Mouse (Mus musculus) ES-E14 (cell line): ENCODE data around the gene Fermt3. TPM values are rescaled to one million over a fixed set of nuclear protein-coding genes. Genes with fewer than 3 reads are reported as not detected.

Experiments
- DNase-seq: peaks from one replicate; pipeline ENCODE4 v3.0.0-alpha.2; 2013; ENCODE audit warnings: low read depth, low spot score
- H3K27ac ChIP-seq: 2 replicates; pipeline ENCODE4 v1.5.1; 2012; ENCODE audit warnings: low read depth, mild to moderate bottlenecking, low read length, moderate library complexity, mixed read lengths; ENCODE audit not compliant: poor library complexity, insufficient read depth, severe bottlenecking
- H3K36me3 ChIP-seq: 2 replicates; pipeline ENCODE4 v1.6.1; 2012; ENCODE audit warnings: mild to moderate bottlenecking, low read length, moderate library complexity, mixed read lengths; ENCODE audit not compliant: control insufficient read depth, poor library complexity, insufficient read depth, severe bottlenecking
- H3K4me1 ChIP-seq, 2 experiments: fragments of 150-350 bp in 1 of 2; sonication (generic) in 1 of 2; 2 replicates each; pipeline ENCODE4 v1.6.1; 2012; ENCODE audit warnings: low read length in 2 of 2, mild to moderate bottlenecking in 1 of 2, mixed read lengths in 1 of 2; ENCODE audit not compliant: control insufficient read depth in 2 of 2, insufficient read depth in 2 of 2, poor library complexity in 1 of 2
- H3K4me3 ChIP-seq, 2 experiments: fragments of 150-350 bp in 1 of 2; sonication (generic) in 1 of 2; 2 replicates each; pipeline ENCODE4 v1.5.1; 2012; ENCODE audit warnings: low read length in 2 of 2, low read depth in 1 of 2, mild to moderate bottlenecking in 1 of 2, mixed read lengths in 1 of 2; ENCODE audit not compliant: insufficient read depth in 1 of 2, poor library complexity in 1 of 2, severe bottlenecking in 1 of 2
- H3K9ac ChIP-seq: 2 replicates; pipeline ENCODE4 v1.6.1; 2012; ENCODE audit warnings: low read depth, mild to moderate bottlenecking, low read length, mixed read lengths; ENCODE audit not compliant: poor library complexity, insufficient read depth, severe bottlenecking
- H3K9me3 ChIP-seq: fragments of 150-350 bp; sonication (generic); 2 replicates; pipeline ENCODE4 v1.6.1; 2012; ENCODE audit warnings: low read depth, mild to moderate bottlenecking, low read length; ENCODE audit not compliant: control insufficient read depth, insufficient read depth
- CHD2 ChIP-seq: IDR thresholded peaks from 2 replicates; pipeline ENCODE4 v1.6.1; 2014; ENCODE audit warnings: mild to moderate bottlenecking, low read depth, low read length, inconsistent platforms
- HCFC1 ChIP-seq: IDR thresholded peaks from 2 replicates; pipeline ENCODE4 v1.6.1; 2012; ENCODE audit warnings: low read length, inconsistent platforms, borderline replicate concordance; ENCODE audit not compliant: insufficient read depth
- MAFK ChIP-seq: IDR thresholded peaks from 2 replicates; pipeline ENCODE4 v1.6.1; 2014; ENCODE audit warnings: mild to moderate bottlenecking, low read depth, low read length, inconsistent platforms; ENCODE audit not compliant: insufficient read depth
- ZC3H11A ChIP-seq: IDR thresholded peaks from 2 replicates; pipeline ENCODE4 v1.6.1; 2012; ENCODE audit warnings: low read depth, mild to moderate bottlenecking, inconsistent platforms, low read length, borderline replicate concordance
- ZNF384 ChIP-seq: IDR thresholded peaks from 2 replicates; pipeline ENCODE4 v1.6.1; 2012; ENCODE audit warnings: low read depth, low read length, inconsistent platforms
- in situ Hi-C, 2 experiments: fragments of 600-800 bp; cut with MboI; formaldehyde crosslinking; loops; one replicate each; pipeline ENCODE4 v1.15.1; 2025; ENCODE audit warnings: low sequenced_read_pairs in 2 of 2, inconsistent platforms in 1 of 2; ENCODE audit not compliant: unreplicated experiment in 2 of 2
- total RNA-seq: library from RNA; depleted of rRNA; stranded (reverse); fragments of 300-350 nt; gene quantifications from 2 replicates; pipeline ENCODE4 v1.2.3, GENCODE M21; 2012; rRNA removed

Fermt3 gene
- 2.6 and 3.8 TPM in 2 replicates for total RNA-seq

DNA sequence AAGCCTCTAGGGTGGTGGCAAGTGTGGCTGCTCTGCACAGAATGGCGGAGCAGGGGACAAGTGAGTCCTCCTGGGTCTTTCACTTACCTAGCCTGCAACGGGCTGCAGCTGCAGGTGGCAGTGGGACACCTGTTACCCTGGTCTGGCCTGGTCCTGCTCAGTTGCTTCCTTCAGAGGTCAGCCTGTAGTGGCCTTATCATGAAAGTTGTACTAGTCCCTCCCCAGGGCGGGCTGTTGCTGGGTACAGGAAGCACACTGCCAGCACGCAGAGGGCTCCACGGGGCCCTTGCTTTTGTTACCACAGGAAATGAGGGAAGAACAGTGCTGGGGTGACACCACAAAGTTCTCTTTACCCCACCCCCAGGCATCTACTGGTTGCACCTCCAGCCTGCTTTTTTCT lies at the start of gene Fermt3:
TSS of gene Fermt3 (minus strand) at position 279 of the 400 bp plus-strand sequence.
- Histone ChIP-seq H3K27ac (no peak within 1 kb of the TSS), H3K9ac (no peak within 1 kb of the TSS), H3K4me1 (no peaks in the 10 kb centered on the region), H3K4me3 (no peak within 1 kb of the TSS), H3K36me3 (peaks cover 49% of the 10 kb centered on the region), H3K9me3 (no peaks in the 10 kb centered on the region)
- no peak for DNase-seq
- TF ChIP-seq CHD2 (no peak), MAFK (no peak), ZNF384 (no peak), HCFC1 (no peak), ZC3H11A (no peak)
- in situ Hi-C loops: no loop called here

DNA sequence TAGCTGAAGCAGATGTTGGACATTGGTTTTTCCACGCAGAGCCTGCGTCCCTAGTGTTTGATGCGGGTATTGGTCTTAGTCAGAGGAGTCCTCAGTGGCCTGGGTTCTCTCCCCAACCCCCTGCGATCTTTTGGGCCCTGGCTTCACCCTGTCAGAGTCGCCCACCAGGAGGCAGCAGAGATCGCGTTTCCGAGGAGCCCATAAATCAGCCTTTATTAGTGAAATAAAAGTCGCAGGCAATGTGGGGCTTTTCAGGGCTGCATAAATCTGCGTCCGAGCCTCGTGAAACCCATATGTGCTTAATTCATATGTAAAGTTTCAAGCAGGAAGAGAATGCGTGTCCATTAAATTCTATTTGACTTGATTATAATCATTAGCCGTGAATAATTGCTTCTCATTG lies 48.9 kb upstream of the Fermt3 start:
- Histone ChIP-seq H3K4me1 (peaks cover 2 to 15% of the 10 kb centered on the region in 2 experiments; a peak in 3 of 4 replicates), H3K9me3 (no peaks in the 10 kb centered on the region), H3K36me3 (no peaks in the 10 kb centered on the region), H3K27ac (no peak overlapping the region), H3K9ac (no peak overlapping the region), H3K4me3 (no peak overlapping the region)
- in situ Hi-C loops: loop anchor here (10.0 kb wide), 1 partner anchor 127 kb away; no protein-coding TSS in a partner anchor
- DNase-seq: peak; percentile 68
- TF ChIP-seq ZC3H11A: peak; percentile 76
- 0 out of 2 replicates have a peak, but pooled peaks have one; percentile 23 for TF ChIP-seq ZNF384
- no peak for TF ChIP-seq CHD2

DNA sequence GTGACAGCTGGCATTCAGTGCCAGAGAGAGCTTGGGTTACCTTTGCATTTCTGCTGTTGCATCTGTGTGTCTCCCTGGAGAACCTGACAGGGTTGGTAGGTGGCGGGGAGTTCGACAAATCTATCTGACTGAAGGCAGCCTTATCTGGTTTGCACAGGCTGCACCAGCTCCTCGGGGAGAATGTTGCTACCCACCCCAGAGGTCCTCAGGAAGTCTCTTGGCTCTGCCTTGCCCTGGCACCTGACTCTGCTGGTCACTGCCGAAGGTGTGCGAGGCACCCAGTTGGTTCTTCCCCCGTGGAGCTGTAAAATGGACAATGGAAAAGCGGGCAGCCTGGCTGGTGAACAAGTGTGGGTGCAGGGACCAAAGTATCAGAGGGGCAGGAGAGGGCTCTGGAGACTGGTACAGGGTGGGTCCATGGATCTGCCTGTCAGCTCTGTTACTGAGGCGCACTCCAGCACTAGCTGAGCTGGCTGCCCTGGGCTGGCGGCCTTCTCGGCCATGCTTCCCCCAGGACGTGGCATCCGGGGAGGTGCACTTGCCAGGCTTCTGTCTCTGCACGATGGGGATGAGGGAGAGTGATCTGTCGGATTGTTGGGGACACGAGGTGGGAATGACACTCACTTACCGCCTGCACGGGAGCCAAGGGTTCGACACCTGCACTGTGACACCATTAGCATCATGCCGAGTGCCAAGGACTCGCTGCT lies 48.2 kb upstream of the Fermt3 start:
- TF ChIP-seq ZC3H11A (no peak), HCFC1 (no peak), ZNF384 (no peak), CHD2 (no peak), MAFK (no peak)
- Histone ChIP-seq H3K4me1 (peaks cover 2 to 15% of the 10 kb centered on the region in 2 experiments; a peak in 3 of 4 replicates), H3K9ac (no peak overlapping the region), H3K4me3 (no peak overlapping the region), H3K36me3 (no peaks in the 10 kb centered on the region), H3K9me3 (no peaks in the 10 kb centered on the region), H3K27ac (no peak overlapping the region)
- no peak for DNase-seq
- in situ Hi-C loops: loop anchor here (10.0 kb wide), 1 partner anchor 127 kb away; no protein-coding TSS in a partner anchor

DNA sequence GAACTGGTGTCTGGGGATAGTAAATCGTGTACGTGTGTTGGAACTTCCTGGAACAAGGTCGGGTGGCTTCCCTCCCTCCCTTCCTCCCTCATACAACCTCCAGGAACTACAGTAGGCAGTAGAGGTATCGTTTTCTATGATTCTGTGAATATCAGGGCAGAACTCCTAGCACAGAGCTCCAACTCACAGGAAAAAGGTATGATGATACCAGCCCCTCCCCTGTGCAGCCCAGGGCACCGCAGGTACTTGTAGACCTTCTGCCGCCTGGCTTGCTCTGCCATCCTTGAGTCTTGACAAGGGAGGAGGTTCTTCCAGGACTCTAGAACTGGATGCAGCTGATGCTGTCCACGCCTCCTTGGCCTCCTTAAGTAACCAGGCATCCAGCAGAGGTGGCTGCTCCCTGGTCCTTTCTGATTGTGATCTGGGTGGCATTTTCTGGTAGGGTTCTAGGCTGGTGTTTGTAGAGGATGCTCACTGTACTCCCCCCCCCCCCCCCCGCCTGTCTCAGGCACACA lies 47.6 kb upstream of the Fermt3 start:
- Histone ChIP-seq H3K36me3 (no peaks in the 10 kb centered on the region), H3K4me3 (no peak overlapping the region), H3K9me3 (no peaks in the 10 kb centered on the region), H3K27ac (no peak overlapping the region), H3K9ac (no peak overlapping the region), H3K4me1 (peaks cover 2 to 15% of the 10 kb centered on the region in 2 experiments; a peak in 3 of 4 replicates)
- TF ChIP-seq ZC3H11A: no peak
- no peak for TF ChIP-seq MAFK
- TF ChIP-seq CHD2: no peak
- no peak for DNase-seq
- in situ Hi-C loops: loop anchor here (10.0 kb wide), 1 partner anchor 128 kb away; no protein-coding TSS in a partner anchor
